Mouse (Mus musculus) heart, embryonic 11.5 days (tissue): ENCODE results near the gene Paxbp1. TPM values are rescaled to one million over a fixed set of nuclear protein-coding genes. Genes with fewer than 3 reads are reported as not detected.

Experiments used
- ATAC-seq: fragments of 200-750 bp; cut with Nextera tagmentation; replicated peaks from 2 replicates; pipeline ENCODE4 v1.8.0; 2017; ENCODE audit warnings: moderate library complexity; ENCODE audit not compliant: insufficient number of reproducible peaks, low FRiP score, low TSS enrichment
- H3K27ac ChIP-seq: fragments of 300-500 bp; sonication (generic); 2 replicates; pipeline ENCODE4 v1.5.1; 2014; ENCODE audit warnings: mild to moderate bottlenecking, low read depth, low read length
- H3K27me3 ChIP-seq: fragments of 300-500 bp; sonication (generic); 2 replicates; pipeline ENCODE4 v1.6.1; 2014; ENCODE audit warnings: mild to moderate bottlenecking, low read length, mixed read lengths; ENCODE audit not compliant: control insufficient read depth, insufficient read depth
- H3K36me3 ChIP-seq: fragments of 300-500 bp; sonication (generic); 2 replicates; pipeline ENCODE4 v1.6.1; 2014; ENCODE audit warnings: mild to moderate bottlenecking, low read length, moderate library complexity, mixed read lengths; ENCODE audit not compliant: control insufficient read depth, insufficient read depth
- H3K4me1 ChIP-seq: fragments of 300-500 bp; sonication (generic); 2 replicates; pipeline ENCODE4 v1.6.1; 2014; ENCODE audit warnings: low read length; ENCODE audit not compliant: control insufficient read depth, insufficient read depth
- H3K4me2 ChIP-seq: fragments of 300-500 bp; sonication (generic); 2 replicates; pipeline ENCODE4 v1.6.1; 2014; ENCODE audit warnings: mild to moderate bottlenecking, moderate library complexity
- H3K4me3 ChIP-seq: fragments of 300-500 bp; sonication (generic); 2 replicates; pipeline ENCODE4 v1.5.1; 2014; ENCODE audit warnings: low read depth, low read length
- H3K9ac ChIP-seq: fragments of 300-500 bp; sonication (generic); 2 replicates; pipeline ENCODE4 v1.6.1; 2014; ENCODE audit warnings: mild to moderate bottlenecking, low read depth, low read length, moderate library complexity
- H3K9me3 ChIP-seq: fragments of 300-500 bp; sonication (generic); replicated peaks from 2 replicates; pipeline ENCODE4 v1.6.1; 2016; ENCODE audit warnings: low read length; ENCODE audit not compliant: control insufficient read depth
- WGBS: fragments of 180-500 bp; shearing (Covaris S2); extraction: QIAGEN DNeasy Blood & Tissue Kit; methylation state at CpG from one replicate; pipeline ENCODE4 v1.1.7; 2014; ENCODE audit not compliant: insufficient replicate concordance; 5-methylcytosine and 5-hydroxymethylcytosine counted together
- polyA plus RNA-seq: library from polyadenylated mRNA; unstranded; fragments of >200 nt; fragmentation: Nextera tagmentation; extraction: Ambion mirVana; gene quantifications from 2 replicates; pipeline ENCODE4 v1.2.1, GENCODE M21; 2014

Gene Paxbp1
- polyA plus RNA-seq, 1 experiment from 2014 or later, result 55.5 TPM

DNA sequence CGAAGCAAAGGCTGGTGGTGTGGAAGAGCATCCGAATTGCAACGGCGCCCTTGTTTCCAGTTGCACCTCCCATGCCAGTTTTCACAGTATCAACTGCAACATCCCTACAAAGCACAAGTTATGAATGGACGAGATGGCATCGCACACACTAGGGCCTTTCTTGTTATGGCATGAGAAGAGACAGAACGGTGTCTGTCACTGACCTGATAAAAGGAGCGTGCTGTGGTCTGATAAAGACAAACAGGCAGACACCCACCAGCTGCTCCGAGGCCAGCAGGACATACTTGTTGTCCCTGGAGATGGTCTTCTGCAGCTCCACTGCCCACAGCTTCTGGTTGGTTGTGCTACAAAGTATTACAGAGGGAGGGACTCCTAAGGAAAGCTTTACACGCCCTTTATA lies 80.0 kb downstream of the Paxbp1 start:
- 63% methylated on average over 10 of the region's 10 CpGs for WGBS
- Histone ChIP-seq H3K36me3 (no peaks in the 10 kb centered on the region), H3K9me3 (no peaks in the 10 kb centered on the region), H3K27ac (peak overlapping the region; percentile 41), H3K9ac (no peak overlapping the region), H3K4me3 (no peak overlapping the region), H3K4me2 (peak overlapping the region; percentile 7; the same call in 1 of the 2 replicates), H3K27me3 (no peaks in the 10 kb centered on the region), H3K4me1 (no peaks in the 10 kb centered on the region)
- peak; percentile 87 for ATAC-seq

Other genes with a start within 250 kb of the Paxbp1 start
- 7.0 and 9.9 TPM in 2 replicates for gene Urb1, start 234.1 kb downstream of the Paxbp1 start, polyA plus RNA-seq
- 1.3 and 1.9 TPM in 2 replicates for gene Eva1c, start 217.8 kb downstream of the Paxbp1 start, polyA plus RNA-seq
- gene Cfap298, start 109.4 kb downstream of the Paxbp1 start, polyA plus RNA-seq, result 47.0 and 51.7 TPM in 2 replicates
- 15.2 and 22.1 TPM in 2 replicates for gene Synj1, start 33.2 kb downstream of the Paxbp1 start, polyA plus RNA-seq
- 0.13 TPM in 1 of 2 replicates, not detected in the other for gene 4932438H23Rik, start 50.6 kb upstream of the Paxbp1 start, polyA plus RNA-seq
- 0.06 TPM in 1 of 2 replicates, not detected in the other for gene Olig2, start 180.9 kb upstream of the Paxbp1 start, polyA plus RNA-seq
- not detected in 2 replicates for gene Olig1, start 225.2 kb upstream of the Paxbp1 start, polyA plus RNA-seq